Mouse (Mus musculus) brain, embryonic 14.5 days (tissue): ENCODE results near the gene Emc1.

Experiments
- CTCF ChIP-seq: fragments of 200-500 bp; IDR thresholded peaks from 2 replicates; pipeline ENCODE4 v1.5.1; 2012; ENCODE audit warnings: inconsistent platforms, mild to moderate bottlenecking, moderate library complexity, borderline replicate concordance; ENCODE audit not compliant: insufficient read depth, insufficient read length; ENCODE audit errors: extremely low read depth
- POLR2A ChIP-seq: fragments of 200-500 bp; IDR thresholded peaks from 2 replicates; pipeline ENCODE4 v1.6.1; 2012; ENCODE audit warnings: mild to moderate bottlenecking, inconsistent platforms, borderline replicate concordance; ENCODE audit not compliant: poor library complexity, insufficient read depth, insufficient read length, severe bottlenecking; ENCODE audit errors: extremely low read depth

GRCm38 (mm10) chr4:139343718-139344117 is 8.7 kb upstream of the Emc1 start:
- TF ChIP-seq POLR2A (no peak), CTCF (no peak)
